Mouse (Mus musculus) right cerebral cortex, postnatal 14 days (tissue): ENCODE measurements around the gene Gcm1.

Experiments used
- DNase-seq: peaks from one replicate; pipeline ENCODE4 v3.0.0; 2022

The Gcm1 gene

GRCm38 (mm10) chr9:78104973-78105372 is 53.2 kb downstream of the Gcm1 start:
- DNase-seq, result no peak

- no peak for DNase-seq
These were observed 53.8 kb downstream of the Gcm1 start for GRCm38 (mm10) chr9:78105501-78105932.

GRCm38 (mm10) chr9:78106821-78107220 is 55.1 kb downstream of the Gcm1 start:
- DNase-seq, result no peak

- no peak for DNase-seq
These were observed 55.8 kb downstream of the Gcm1 start for GRCm38 (mm10) chr9:78107582-78107911.

- DNase-seq, result peak; percentile 81
These were observed 56.4 kb downstream of the Gcm1 start for GRCm38 (mm10) chr9:78107912-78108795.

GRCm38 (mm10) chr9:78108796-78109239 is 57.1 kb downstream of the Gcm1 start, which contains the start of the genes Fbxo9 and Ick:
TSS of gene Fbxo9 (minus strand) at chr9:78109065.
TSS of gene Ick (plus strand) at chr9:78109192.
- DNase-seq, result peak; percentile 77

GRCm38 (mm10) chr9:78109656-78110055 is 57.9 kb downstream of the Gcm1 start:
- DNase-seq, result no peak

GRCm38 (mm10) chr9:78111456-78111855 is 59.7 kb downstream of the Gcm1 start:
- DNase-seq, result no peak

GRCm38 (mm10) chr9:78112770-78113537 is 61.2 kb downstream of the Gcm1 start:
- peak; percentile 89 for DNase-seq

- no peak for DNase-seq
These were observed 61.8 kb downstream of the Gcm1 start for GRCm38 (mm10) chr9:78113538-78113885.
